Mouse (Mus musculus) erythroblast, embryonic 14.5 days (primary cell): Measurements from ENCODE around the gene Zfp629. TPM values are rescaled to one million over a fixed set of nuclear protein-coding genes. Genes with fewer than 3 reads are reported as not detected.
"Not testable (repeated sequence)": the region's sequence is repeated elsewhere in the genome, so short reads cannot be mapped to it uniquely, and the experiment has no call there.

Experiments used
- H3K27me3 ChIP-seq: 2 replicates; pipeline ENCODE4 v1.6.1; 2012; ENCODE audit warnings: inconsistent platforms; ENCODE audit not compliant: control insufficient read depth
- H3K36me3 ChIP-seq: 2 replicates; pipeline ENCODE4 v1.6.1; 2012; ENCODE audit warnings: mild to moderate bottlenecking, inconsistent platforms; ENCODE audit not compliant: control insufficient read depth
- H3K4me1 ChIP-seq: 2 replicates; pipeline ENCODE4 v1.6.1; 2012; ENCODE audit warnings: inconsistent platforms; ENCODE audit not compliant: control insufficient read depth
- H3K4me3 ChIP-seq: replicated peaks from 2 replicates; pipeline ENCODE3; 2012; ENCODE audit warnings: moderate library complexity, mild to moderate bottlenecking, inconsistent platforms
- H3K9me3 ChIP-seq: 2 replicates; pipeline ENCODE4 v1.6.1; 2012; ENCODE audit warnings: low read length, inconsistent platforms, mixed read lengths; ENCODE audit not compliant: control insufficient read depth
- GATA1 ChIP-seq: IDR thresholded peaks from 2 replicates; pipeline ENCODE4 v1.6.1; 2012; ENCODE audit warnings: low read length, inconsistent platforms, mixed read lengths
- TAL1 ChIP-seq: IDR thresholded peaks from 3 replicates; pipeline ENCODE4 v1.6.1; 2012; ENCODE audit warnings: low read length, inconsistent platforms, mixed read lengths
- polyA plus RNA-seq: library from polyadenylated mRNA; stranded (reverse); fragments of >175 nt; gene quantifications from 2 replicates; pipeline ENCODE4 v1.2.3, GENCODE M21; 2012

Zfp629 gene
- polyA plus RNA-seq, 1 experiment: 0.15 TPM

DNA sequence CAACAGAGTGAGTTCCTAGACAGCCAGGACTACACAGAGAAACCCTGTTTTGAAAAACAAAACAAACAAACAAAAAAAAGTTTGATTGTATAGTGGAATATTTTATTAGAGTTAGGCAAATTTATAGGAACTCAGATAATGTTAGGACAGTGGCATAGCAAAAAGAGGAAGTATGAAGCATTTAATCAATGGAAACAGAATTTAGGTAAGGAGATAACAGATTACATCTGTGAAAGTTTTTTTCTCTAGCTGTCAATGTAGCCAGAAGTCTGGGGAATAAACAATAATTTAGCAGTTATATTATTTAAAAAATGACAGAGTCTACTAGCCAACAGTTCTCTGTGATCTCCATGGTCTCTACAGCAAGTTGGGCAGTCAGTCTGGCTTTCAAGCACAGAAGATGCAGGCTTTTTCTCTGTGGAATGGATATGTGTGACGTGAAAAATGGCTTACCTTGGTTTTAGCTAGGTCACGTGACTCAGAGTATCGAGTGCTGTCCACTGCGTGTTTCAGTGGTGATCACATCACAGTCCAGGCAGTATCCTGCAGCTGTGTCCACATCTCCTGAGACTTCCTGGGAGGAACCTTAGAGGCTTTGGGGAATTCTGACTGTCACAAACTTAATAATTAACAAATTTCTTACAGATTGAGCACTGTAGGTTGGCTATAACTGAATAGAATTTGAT, 33.1 kb upstream of the Zfp629 start:
- Histone ChIP-seq H3K4me1 (peaks cover 3% of the 10 kb centered on the region), H3K36me3 (no peaks in the 10 kb centered on the region), H3K4me3 (no peak overlapping the region), H3K27me3 (peaks cover 13% of the 10 kb centered on the region), H3K9me3 (no peaks in the 10 kb centered on the region)
- TF ChIP-seq TAL1 (no peak), GATA1 (no peak)

DNA sequence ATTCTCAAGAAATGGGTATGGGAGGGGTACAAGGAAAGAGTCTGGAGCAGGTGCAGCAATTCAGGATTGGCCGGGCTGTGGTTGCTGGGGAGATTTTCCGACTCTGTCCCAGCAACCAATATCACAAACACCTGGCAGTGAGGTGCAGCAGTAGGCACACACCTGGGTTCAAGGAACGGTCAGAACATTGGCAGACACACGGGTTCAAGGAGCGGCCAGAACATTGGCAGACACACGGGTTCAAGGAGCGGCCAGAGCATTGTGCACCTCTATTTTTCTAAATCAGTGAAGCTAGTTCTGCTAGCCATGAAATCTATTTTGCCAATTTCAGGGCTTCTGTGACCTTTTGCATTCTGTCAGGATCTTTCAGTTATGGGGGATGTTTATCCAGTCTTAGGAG, 32.0 kb upstream of the Zfp629 start:
- H3K4me3 ChIP-seq, H3K36me3 ChIP-seq: not testable (repeated sequence)

DNA sequence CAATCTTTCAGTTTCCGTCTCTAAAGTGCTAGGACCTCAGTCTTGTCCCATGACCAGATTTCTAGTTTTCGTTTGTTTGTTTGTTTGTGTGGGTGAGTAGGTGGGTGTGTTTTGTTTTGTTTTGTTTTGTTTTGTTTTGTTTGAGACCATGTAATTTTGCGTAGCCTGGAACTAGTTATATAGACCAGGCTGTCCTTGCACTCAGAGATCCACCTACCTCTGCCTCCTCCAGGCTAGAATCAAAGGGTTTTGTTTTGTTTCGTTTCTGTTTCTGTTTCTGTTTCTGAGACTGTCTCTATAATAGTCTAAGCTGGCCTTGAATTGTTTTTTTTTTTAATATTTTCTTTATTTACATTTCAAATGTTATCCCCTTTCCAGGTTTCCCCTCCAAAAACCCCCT, 30.8 kb upstream of the Zfp629 start:
- Histone ChIP-seq H3K4me3 (no peak overlapping the region), H3K27me3 (peaks cover 20% of the 10 kb centered on the region)
- TF ChIP-seq GATA1 (no peak), TAL1 (no peak)

More for the DNA sequence above, 32.0 kb upstream of the Zfp629 start:
- not testable (repeated sequence) for H3K4me1 ChIP-seq, H3K9me3 ChIP-seq
- peaks cover 20% of the 10 kb centered on the region for H3K27me3 ChIP-seq

DNA sequence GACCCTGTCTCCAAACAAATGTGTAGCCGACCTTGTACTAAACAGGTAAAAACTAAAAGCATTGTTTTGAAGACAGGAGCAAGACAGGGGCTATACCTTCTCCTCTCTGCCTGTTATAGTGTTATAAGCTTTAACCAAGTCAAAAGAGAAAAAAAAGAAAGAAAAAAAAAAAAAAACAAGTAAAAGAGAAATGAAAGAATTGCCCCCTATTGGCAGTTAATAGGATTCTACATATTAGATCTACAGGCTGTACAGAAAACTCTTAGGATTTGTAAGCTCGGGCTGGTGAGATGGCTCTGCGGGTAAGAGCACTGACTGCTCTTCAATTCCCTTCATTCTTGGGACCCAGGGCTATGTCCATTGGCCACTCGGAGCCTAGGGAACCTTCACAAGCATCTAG, 26.7 kb upstream of the Zfp629 start:
- no peaks in the 10 kb centered on the region for H3K36me3 ChIP-seq
- peaks cover 4% of the 10 kb centered on the region for H3K4me1 ChIP-seq
- no peak for TF ChIP-seq TAL1
- no peak for TF ChIP-seq GATA1
- H3K27me3 ChIP-seq: peaks cover 48% of the 10 kb centered on the region
- H3K4me3 ChIP-seq: no peak overlapping the region
- no peaks in the 10 kb centered on the region for H3K9me3 ChIP-seq

More for the DNA sequence above, 30.8 kb upstream of the Zfp629 start:
- Histone ChIP-seq H3K36me3 (no peaks in the 10 kb centered on the region), H3K9me3 (no peaks in the 10 kb centered on the region), H3K4me1 (peaks cover 4% of the 10 kb centered on the region)

GRCm38 (mm10) chr7:127641260-127641659, 25.7 kb upstream of the Zfp629 start:
- Histone ChIP-seq H3K9me3 (no peaks in the 10 kb centered on the region), H3K4me3 (no peak overlapping the region), H3K4me1 (peaks cover 8% of the 10 kb centered on the region), H3K27me3 (peaks cover 58% of the 10 kb centered on the region), H3K36me3 (no peaks in the 10 kb centered on the region)
- TF ChIP-seq TAL1 (no peak), GATA1 (no peak)

DNA sequence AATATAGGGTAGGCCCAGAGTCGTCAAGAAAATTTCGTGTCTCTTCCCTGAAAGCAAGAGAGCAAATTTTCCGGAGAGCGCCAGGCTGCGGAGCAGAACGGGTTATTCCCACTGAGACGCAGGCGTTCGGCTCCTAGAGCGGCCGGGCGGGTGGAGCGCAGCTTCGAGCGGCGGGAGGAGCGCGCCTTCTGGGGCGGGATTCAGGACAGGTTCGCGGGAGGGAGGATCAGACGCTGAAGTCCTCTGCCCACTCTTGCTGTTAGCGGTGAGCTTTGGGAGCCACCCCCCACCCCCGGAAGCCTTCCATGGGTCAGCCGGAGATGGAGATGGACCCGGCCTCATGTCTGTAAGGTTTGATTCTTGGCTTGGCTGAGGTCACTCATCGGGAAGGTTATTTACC, 21.4 kb upstream of the Zfp629 start:
- no peaks in the 10 kb centered on the region for H3K36me3 ChIP-seq
- peak overlapping the region; percentile 45 for H3K4me3 ChIP-seq
- no peaks in the 10 kb centered on the region for H3K9me3 ChIP-seq
- TF ChIP-seq TAL1 (no peak), GATA1 (no peak)
- peaks cover 69% of the 10 kb centered on the region for H3K27me3 ChIP-seq
- H3K4me1 ChIP-seq: peaks cover 6% of the 10 kb centered on the region

- no peaks in the 10 kb centered on the region for H3K36me3 ChIP-seq
- H3K27me3 ChIP-seq: peaks cover 25% of the 10 kb centered on the region
- H3K4me3 ChIP-seq: no peak overlapping the region
- TF ChIP-seq GATA1 (no peak), TAL1 (no peak)
- H3K9me3 ChIP-seq: no peaks in the 10 kb centered on the region; the same call in 1 of the 2 replicates
- peaks cover 26% of the 10 kb centered on the region for H3K4me1 ChIP-seq
Observed at GRCm38 (mm10) chr7:127631416-127631815, 15.8 kb upstream of the Zfp629 start.

DNA sequence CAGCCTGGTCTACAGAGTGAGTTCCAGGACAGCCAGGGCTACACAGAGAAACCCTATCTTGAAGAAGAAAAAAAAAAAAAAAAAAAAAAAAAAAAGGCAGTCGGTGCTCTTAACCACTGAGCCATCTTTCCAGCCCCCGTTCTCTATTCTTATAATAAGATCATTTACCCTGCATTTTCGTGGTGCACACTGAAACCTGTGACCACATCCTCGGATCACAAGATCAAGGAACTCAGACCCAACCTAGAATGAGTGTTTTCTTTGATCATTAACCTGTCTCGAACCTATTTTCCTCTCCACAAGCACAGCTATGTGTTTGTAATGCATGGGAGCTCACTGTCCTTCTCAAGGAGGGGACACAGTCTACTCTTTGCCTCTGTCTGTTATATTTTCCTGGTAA, 13.0 kb upstream of the Zfp629 start:
- no peaks in the 10 kb centered on the region for H3K36me3 ChIP-seq
- no peak overlapping the region for H3K4me3 ChIP-seq
- TF ChIP-seq TAL1: no peak
- TF ChIP-seq GATA1: no peak
- H3K4me1 ChIP-seq: peaks cover 31% of the 10 kb centered on the region
- peaks cover 6% of the 10 kb centered on the region; the same call in 1 of the 2 replicates for H3K27me3 ChIP-seq
- H3K9me3 ChIP-seq: peaks cover 4% of the 10 kb centered on the region

DNA sequence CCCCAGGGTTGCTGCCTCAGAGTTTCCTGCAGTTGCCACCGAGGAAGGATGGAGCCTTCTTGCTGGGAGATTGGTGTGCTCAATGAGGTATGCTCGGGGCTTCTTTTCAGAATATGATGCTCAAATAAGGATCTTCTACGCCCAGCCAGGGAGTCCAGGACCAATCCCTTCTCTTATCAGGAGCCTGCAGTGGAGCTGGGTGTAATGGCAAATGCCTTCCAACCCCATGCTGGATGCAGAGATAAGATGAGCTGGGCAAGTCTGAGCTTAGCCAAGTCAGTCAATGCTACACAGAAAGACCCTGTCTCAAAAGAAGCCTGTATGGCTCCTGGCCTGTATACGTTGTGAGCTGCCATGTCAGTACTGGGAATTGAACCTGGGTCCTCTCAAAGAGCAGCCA, 10.9 kb upstream of the Zfp629 start:
- TF ChIP-seq GATA1: peak; percentile 96
- peak; percentile 95 for TF ChIP-seq TAL1
- H3K4me1 ChIP-seq: peaks cover 31% of the 10 kb centered on the region
- H3K27me3 ChIP-seq: no peaks in the 10 kb centered on the region
- no peaks in the 10 kb centered on the region for H3K36me3 ChIP-seq
- H3K4me3 ChIP-seq: peak overlapping the region; percentile 54
- H3K9me3 ChIP-seq: peaks cover 4% of the 10 kb centered on the region

- TF ChIP-seq GATA1: no peak
- TF ChIP-seq TAL1: no peak
- no peaks in the 10 kb centered on the region for H3K36me3 ChIP-seq
Observed at GRCm38 (mm10) chr7:127626039-127626438, 10.4 kb upstream of the Zfp629 start.

GRCm38 (mm10) chr7:127618402-127618801, 2.8 kb upstream of the Zfp629 start:
- Histone ChIP-seq H3K4me1 (peaks cover 30% of the 10 kb centered on the region), H3K27me3 (peaks cover 29% of the 10 kb centered on the region)
- H3K4me3 ChIP-seq, H3K9me3 ChIP-seq, H3K36me3 ChIP-seq: not testable (repeated sequence)

More at GRCm38 (mm10) chr7:127626039-127626438, 10.4 kb upstream of the Zfp629 start:
- peaks cover 4% of the 10 kb centered on the region for H3K9me3 ChIP-seq
- H3K27me3 ChIP-seq: no peaks in the 10 kb centered on the region
- H3K4me3 ChIP-seq: peak overlapping the region; percentile 54
- H3K4me1 ChIP-seq: peaks cover 31% of the 10 kb centered on the region
